Mouse (Mus musculus): ENCODE measurements at regions not wholly inside any gene's neighbourhood (a gene's known extent, or its start where the extent isn't known, plus 50 kb on each side); places are given as distances from the start of the nearest gene placed in this dataset.
A peak's percentile ranks its signal among the peaks of the same experiment; 100 is the strongest.

GRCm38 (mm10) chr4:95193028-95193427 lies 141.0 kb upstream of the Jun start:
- Histone ChIP-seq H3K4me3 (no peak overlapping the region), H3K9me3 (replicated peaks) (no peaks in the 10 kb centered on the region), H3K4me2 (no peak overlapping the region), H3K27me3 (0 out of 2 replicates have a peak, but pooled peaks cover 7% of the 10 kb centered on the region), H3K27ac (no peak overlapping the region), H3K9ac (no peak overlapping the region), H3K36me3 (ENCODE audit: poor library complexity, severe bottlenecking) (no peaks in the 10 kb centered on the region), H3K4me1 (0 out of 2 replicates have a peak, but pooled peaks cover 8% of the 10 kb centered on the region)
- no peak for ATAC-seq
- WGBS = 67% methylated on average over 4 of the region's 4 CpGs

DNA sequence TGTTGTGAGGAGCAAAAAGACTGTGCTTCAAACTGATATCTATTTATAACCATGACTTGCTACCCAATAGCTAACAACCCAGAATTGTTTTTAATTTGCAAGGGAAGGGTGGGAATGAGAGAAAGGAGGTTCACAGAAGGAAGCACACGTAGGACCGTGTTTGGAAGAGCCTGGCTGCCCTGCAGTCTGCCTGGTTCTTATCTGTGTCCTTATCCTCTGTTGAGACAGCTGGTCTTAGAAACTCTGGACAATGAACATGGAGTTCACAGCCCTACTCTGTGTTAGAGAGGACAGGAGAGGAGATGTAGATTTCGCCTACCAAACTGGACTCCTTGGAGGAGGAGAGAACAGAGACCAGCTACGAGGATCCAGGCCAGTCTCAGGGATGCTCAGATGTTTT lies 141.5 kb upstream of the Jun start:
- Histone ChIP-seq H3K9me3 (replicated peaks) (no peaks in the 10 kb centered on the region), H3K4me3 (no peak overlapping the region), H3K4me2 (no peak overlapping the region), H3K36me3 (ENCODE audit: poor library complexity, severe bottlenecking) (no peaks in the 10 kb centered on the region), H3K9ac (no peak overlapping the region), H3K4me1 (0 out of 2 replicates have a peak, but pooled peaks cover 8% of the 10 kb centered on the region), H3K27me3 (0 out of 2 replicates have a peak, but pooled peaks cover 4% of the 10 kb centered on the region), H3K27ac (no peak overlapping the region)
- ATAC-seq = no peak
- 93% methylated on average over 4 of the region's 4 CpGs for WGBS

DNA sequence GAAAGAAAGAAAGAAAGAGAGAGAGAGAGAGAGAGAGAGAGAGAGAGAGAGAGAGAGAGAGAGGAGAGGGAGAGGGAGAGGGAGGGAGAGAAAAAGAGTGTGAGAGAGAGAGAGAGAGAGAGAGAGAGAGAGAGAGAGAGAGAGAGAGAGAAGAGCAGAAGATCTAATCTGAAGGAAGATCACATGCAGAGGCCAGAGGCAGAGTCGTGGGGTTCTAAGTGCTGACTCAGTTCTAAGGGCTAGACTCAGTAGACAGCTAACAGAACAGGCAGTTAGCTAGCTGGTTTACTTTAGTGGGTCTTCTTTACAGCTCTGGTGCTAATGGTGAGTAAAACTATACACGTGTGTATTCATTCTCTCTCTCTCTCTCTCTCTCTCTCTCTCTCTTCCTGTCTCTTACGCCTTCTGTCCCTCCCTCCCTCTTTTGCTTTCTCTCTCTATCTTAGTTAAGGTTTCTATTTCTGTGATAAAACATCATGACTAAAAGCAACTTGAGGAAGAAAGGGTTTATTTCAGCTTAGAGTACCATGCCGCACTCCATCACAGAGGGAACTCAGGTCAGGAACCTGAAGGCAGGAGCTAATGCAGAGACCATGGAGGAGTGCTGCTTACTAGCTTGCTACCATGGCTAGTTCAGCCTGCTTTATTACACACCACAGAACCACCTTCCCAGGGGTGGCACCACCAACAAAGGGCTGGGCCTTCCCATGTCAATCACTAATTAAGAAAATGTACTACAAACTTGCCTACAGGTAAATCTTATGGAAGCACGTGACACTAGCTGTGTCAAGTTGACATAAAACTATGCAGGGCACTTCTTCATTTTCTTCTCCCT lies 142.8 kb upstream of the Jun start:
- H3K9me3 ChIP-seq (replicated peaks) = no peaks in the 10 kb centered on the region
- 0 out of 2 replicates have a peak, but pooled peaks cover 2% of the 10 kb centered on the region for H3K27me3 ChIP-seq
- H3K4me1 ChIP-seq = peaks cover 14% of the 10 kb centered on the region
- H3K9ac ChIP-seq = no peak overlapping the region
- no peak overlapping the region for H3K4me2 ChIP-seq
- H3K4me3 ChIP-seq = no peak overlapping the region
- 74% methylated on average over 5 of the region's 5 CpGs for WGBS
- no peak for ATAC-seq
- no peaks in the 10 kb centered on the region for H3K36me3 ChIP-seq (ENCODE audit: poor library complexity, severe bottlenecking)
- H3K27ac ChIP-seq = no peak overlapping the region

GRCm38 (mm10) chr4:95196106-95196505 lies 144.1 kb upstream of the Jun start:
- H3K9me3 ChIP-seq (replicated peaks) = no peaks in the 10 kb centered on the region
- H3K27me3 ChIP-seq = no peaks in the 10 kb centered on the region
- H3K9ac ChIP-seq = no peak overlapping the region
- no peak overlapping the region for H3K27ac ChIP-seq
- H3K36me3 ChIP-seq (ENCODE audit: poor library complexity, severe bottlenecking) = no peaks in the 10 kb centered on the region
- WGBS = 81% methylated on average over 2 of the region's 2 CpGs
- peaks cover 18% of the 10 kb centered on the region for H3K4me1 ChIP-seq
- H3K4me3 ChIP-seq = no peak overlapping the region
- ATAC-seq = no peak
- H3K4me2 ChIP-seq = no peak overlapping the region

DNA sequence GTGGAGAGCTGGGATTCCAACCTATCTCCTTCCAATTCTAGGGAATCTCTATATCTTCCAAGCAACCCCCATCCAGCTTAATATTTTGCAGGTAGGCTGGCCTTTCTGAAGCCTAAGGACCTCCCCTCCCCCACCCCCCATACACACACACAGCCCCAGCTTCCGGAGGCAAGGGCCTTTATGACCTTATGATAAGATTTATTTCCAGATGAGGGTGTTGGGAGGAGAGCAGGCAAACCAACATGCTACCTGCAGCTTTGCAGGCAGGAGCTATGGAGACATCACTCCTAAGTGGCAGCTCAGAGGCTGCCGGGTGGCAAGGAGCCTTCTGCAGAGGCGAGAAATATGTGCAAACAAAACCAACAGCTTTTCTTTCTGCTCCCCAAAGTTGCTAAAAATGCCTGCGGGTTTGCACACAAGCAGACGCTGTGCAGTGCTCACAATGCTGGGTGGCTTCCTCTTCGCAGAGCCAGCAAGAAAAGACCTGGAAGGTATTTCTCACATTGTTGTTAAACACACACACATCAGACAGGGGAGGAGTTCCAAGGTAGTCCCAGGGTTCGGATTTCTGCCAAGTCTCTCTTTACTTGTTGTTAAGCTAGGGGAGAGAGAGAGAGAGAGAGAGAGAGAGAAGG lies 145.2 kb upstream of the Jun start:
- WGBS = 72% methylated on average over 7 of the region's 7 CpGs
- no peak overlapping the region for H3K4me2 ChIP-seq
- no peak for ATAC-seq

DNA sequence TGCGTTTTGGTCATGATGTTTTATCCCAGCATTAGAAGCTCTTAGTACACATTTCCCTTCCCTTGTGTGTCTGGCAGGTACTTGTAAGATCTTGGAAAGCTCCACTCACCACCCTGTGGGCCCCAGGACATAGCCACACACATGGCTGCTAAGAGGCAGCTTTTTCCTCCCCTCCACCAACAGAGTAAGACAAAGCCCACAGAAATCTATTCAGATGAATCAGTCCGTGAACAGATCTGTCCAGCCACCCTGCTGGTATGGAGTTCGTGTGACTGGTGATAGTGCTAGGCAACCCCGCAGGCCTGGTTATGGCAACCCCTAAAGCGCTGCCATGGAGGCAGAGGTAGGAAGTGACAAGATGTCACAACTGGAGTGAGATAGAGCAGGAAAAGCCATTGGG lies 147.4 kb upstream of the Jun start:
- no peaks in the 10 kb centered on the region for H3K27me3 ChIP-seq
- no peaks in the 10 kb centered on the region for H3K9me3 ChIP-seq (replicated peaks)
- no peak overlapping the region for H3K4me3 ChIP-seq
- no peak overlapping the region for H3K9ac ChIP-seq
- H3K27ac ChIP-seq = no peak overlapping the region
- H3K4me2 ChIP-seq = no peak overlapping the region
- 26% methylated on average over 5 of the region's 5 CpGs for WGBS
- ATAC-seq = peak; percentile 68
- no peaks in the 10 kb centered on the region for H3K36me3 ChIP-seq (ENCODE audit: poor library complexity, severe bottlenecking)
- H3K4me1 ChIP-seq = peaks cover 18% of the 10 kb centered on the region

More for the DNA sequence above, 145.2 kb upstream of the Jun start:
- Histone ChIP-seq H3K36me3 (ENCODE audit: poor library complexity, severe bottlenecking) (no peaks in the 10 kb centered on the region), H3K4me3 (no peak overlapping the region), H3K4me1 (peaks cover 18% of the 10 kb centered on the region), H3K27me3 (no peaks in the 10 kb centered on the region), H3K27ac (no peak overlapping the region), H3K9ac (no peak overlapping the region), H3K9me3 (replicated peaks) (no peaks in the 10 kb centered on the region)

- Histone ChIP-seq H3K9ac (no peak overlapping the region), H3K27ac (no peak overlapping the region), H3K4me1 (peaks cover 18% of the 10 kb centered on the region), H3K27me3 (no peaks in the 10 kb centered on the region), H3K9me3 (replicated peaks) (no peaks in the 10 kb centered on the region), H3K4me2 (no peak overlapping the region), H3K4me3 (no peak overlapping the region), H3K36me3 (ENCODE audit: poor library complexity, severe bottlenecking) (no peaks in the 10 kb centered on the region)
- WGBS = 94% methylated on average over 7 of the region's 7 CpGs
- ATAC-seq = no peak
Measured at GRCm38 (mm10) chr4:95200130-95200529, 148.1 kb upstream of the Jun start.

DNA sequence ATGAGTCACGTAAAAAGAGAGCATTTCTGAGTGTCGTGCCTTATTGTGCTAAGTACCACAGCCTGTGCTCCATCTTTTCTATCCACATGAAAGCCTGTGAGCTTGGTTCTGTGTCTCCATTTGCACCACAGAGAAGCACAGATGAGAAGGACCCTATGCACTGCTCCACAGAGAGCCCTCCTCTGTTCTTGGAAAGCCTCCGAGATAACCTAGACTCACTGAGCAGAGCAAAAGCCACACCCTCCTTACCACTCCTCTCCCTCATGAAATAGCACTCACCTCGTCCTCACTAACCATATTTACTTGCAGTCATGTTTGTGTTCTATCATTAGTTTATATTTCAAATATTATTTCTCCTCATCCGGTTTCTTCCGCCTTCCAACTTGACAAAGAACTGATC lies 150.5 kb upstream of the Jun start:
- Histone ChIP-seq H3K9ac (no peak overlapping the region), H3K4me2 (no peak overlapping the region), H3K27ac (no peak overlapping the region), H3K9me3 (replicated peaks) (peaks cover 4% of the 10 kb centered on the region; the same call in 1 of the 2 replicates), H3K4me1 (peaks cover 18% of the 10 kb centered on the region), H3K4me3 (no peak overlapping the region), H3K27me3 (no peaks in the 10 kb centered on the region), H3K36me3 (ENCODE audit: poor library complexity, severe bottlenecking) (no peaks in the 10 kb centered on the region)
- WGBS = 83% methylated on average over 6 of the region's 6 CpGs
- ATAC-seq = no peak

DNA sequence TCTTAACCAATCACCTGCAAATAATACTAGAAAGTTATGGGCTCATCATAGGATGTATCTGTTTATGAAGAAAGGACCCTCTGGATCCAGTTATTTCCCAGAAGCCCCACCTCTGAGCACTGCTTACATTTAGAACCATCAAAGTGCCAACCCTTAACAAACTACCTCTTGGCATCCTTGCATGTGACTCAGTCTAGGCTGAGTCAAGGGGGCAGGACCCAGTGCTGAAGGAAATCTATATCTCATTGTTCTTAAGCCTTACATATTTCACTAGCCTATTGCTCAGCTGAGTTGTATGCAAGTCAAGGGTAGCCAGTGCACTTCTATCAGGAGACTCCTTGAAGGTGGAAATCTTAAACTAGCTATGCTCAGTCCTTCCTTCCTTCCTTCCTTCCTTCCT lies 151.6 kb upstream of the Jun start:
- no peak overlapping the region for H3K4me3 ChIP-seq
- no peak for ATAC-seq
- no peak overlapping the region for H3K4me2 ChIP-seq
- H3K27ac ChIP-seq = no peak overlapping the region
- no peaks in the 10 kb centered on the region for H3K27me3 ChIP-seq
- no peaks in the 10 kb centered on the region for H3K36me3 ChIP-seq (ENCODE audit: poor library complexity, severe bottlenecking)
- H3K9ac ChIP-seq = no peak overlapping the region
- peaks cover 4% of the 10 kb centered on the region; the same call in 1 of the 2 replicates for H3K9me3 ChIP-seq (replicated peaks)
- peaks cover 17% of the 10 kb centered on the region for H3K4me1 ChIP-seq

- 76% methylated on average over 1 of the region's 1 CpGs for WGBS
- ATAC-seq = no peak
Measured at GRCm38 (mm10) chr4:95205372-95205771, 153.3 kb upstream of the Jun start.

DNA sequence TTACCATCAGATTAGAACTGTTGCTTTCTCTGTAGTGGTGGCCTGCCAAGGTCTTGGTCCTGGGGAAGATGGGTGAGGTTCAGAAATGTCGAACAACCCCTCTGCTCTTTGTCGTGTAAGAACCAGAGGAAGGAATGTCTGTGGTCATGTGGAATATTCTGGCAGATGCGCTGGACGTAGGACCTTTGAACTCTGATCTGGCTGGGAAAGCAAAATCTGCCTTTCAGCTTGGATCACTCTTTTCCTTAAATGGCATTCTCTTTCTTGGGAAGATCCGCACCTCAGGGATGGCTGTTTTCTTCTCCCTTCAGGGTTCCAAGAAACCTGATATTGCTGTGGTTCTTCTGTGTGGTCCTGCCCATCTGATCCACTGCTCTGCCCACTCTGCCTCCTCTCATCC lies 155.8 kb upstream of the Jun start:
- Histone ChIP-seq H3K27me3 (no peaks in the 10 kb centered on the region), H3K36me3 (ENCODE audit: poor library complexity, severe bottlenecking) (no peaks in the 10 kb centered on the region), H3K9ac (no peak overlapping the region), H3K9me3 (replicated peaks) (peaks cover 4% of the 10 kb centered on the region; the same call in 1 of the 2 replicates), H3K4me1 (no peaks in the 10 kb centered on the region), H3K4me2 (no peak overlapping the region), H3K4me3 (no peak overlapping the region), H3K27ac (no peak overlapping the region)
- ATAC-seq = no peak
- WGBS = 93% methylated on average over 5 of the region's 5 CpGs

More at GRCm38 (mm10) chr4:95205372-95205771, 153.3 kb upstream of the Jun start:
- Histone ChIP-seq H3K9me3 (replicated peaks) (peaks cover 4% of the 10 kb centered on the region; the same call in 1 of the 2 replicates), H3K9ac (no peak overlapping the region), H3K4me2 (no peak overlapping the region), H3K4me3 (no peak overlapping the region), H3K27me3 (no peaks in the 10 kb centered on the region), H3K27ac (no peak overlapping the region), H3K36me3 (ENCODE audit: poor library complexity, severe bottlenecking) (no peaks in the 10 kb centered on the region), H3K4me1 (0 out of 2 replicates have a peak, but pooled peaks cover under 1% of the 10 kb centered on the region)

GRCm38 (mm10) chr4:95208827-95209226 lies 156.8 kb upstream of the Jun start:
- no peaks in the 10 kb centered on the region for H3K27me3 ChIP-seq
- no peaks in the 10 kb centered on the region for H3K36me3 ChIP-seq (ENCODE audit: poor library complexity, severe bottlenecking)
- ATAC-seq = no peak
- H3K9me3 ChIP-seq (replicated peaks) = peaks cover 4% of the 10 kb centered on the region; the same call in 1 of the 2 replicates
- no peak overlapping the region for H3K27ac ChIP-seq
- no peaks in the 10 kb centered on the region for H3K4me1 ChIP-seq
- H3K9ac ChIP-seq = no peak overlapping the region
- no peak overlapping the region for H3K4me2 ChIP-seq
- H3K4me3 ChIP-seq = no peak overlapping the region
- 90% methylated on average over 7 of the region's 7 CpGs for WGBS

All from forebrain, embryonic 13.5 days (tissue).